Mouse (Mus musculus) lung, adult 2 months (tissue): ENCODE results near the gene Trim34a. TPM values are rescaled to one million over a fixed set of nuclear protein-coding genes. Genes with fewer than 3 reads are reported as not detected.

Experiments
- DNase-seq: peaks from one replicate; pipeline ENCODE4 v3.0.0; 2022
- H3K4me1 ChIP-seq: fragments of 200-500 bp; 2 replicates; pipeline ENCODE4 v1.6.1; 2011; ENCODE audit warnings: low read length; ENCODE audit not compliant: control insufficient read depth, insufficient read depth
- H3K4me3 ChIP-seq: fragments of 200-500 bp; replicated peaks from 2 replicates; pipeline ENCODE3; 2011; ENCODE audit warnings: low read depth, mild to moderate bottlenecking, control low read depth, low read length; ENCODE audit errors: extremely low read depth
- CTCF ChIP-seq: fragments of 200-500 bp; IDR thresholded peaks from 2 replicates; pipeline ENCODE4 v1.5.1; 2011; ENCODE audit warnings: mild to moderate bottlenecking, low read length, control low read depth; ENCODE audit not compliant: insufficient read depth
- POLR2A ChIP-seq: fragments of 200-500 bp; IDR thresholded peaks from 2 replicates; pipeline ENCODE4 v1.6.1; 2011; ENCODE audit warnings: low read depth, mild to moderate bottlenecking, control low read depth, low read length, borderline replicate concordance; ENCODE audit errors: extremely low read depth
- WGBS: fragments of 180-500 bp; shearing (Covaris S2); methylation state at CpG from one replicate; pipeline ENCODE4 v1.1.7; 2018; 5-methylcytosine and 5-hydroxymethylcytosine counted together
- polyA plus RNA-seq: library from polyadenylated mRNA; depleted of rRNA; stranded (reverse); fragments of >200 nt; gene quantifications from 2 replicates; pipeline ENCODE4 v1.2.3, GENCODE M21; 2012; rRNA removed

Gene Trim34a
- polyA plus RNA-seq: 5.7 and 15.2 TPM in 2 replicates

GRCm38 (mm10) chr7:104244287-104245181, at the start of gene Trim34a:
Gene Trim34a (plus strand): TSS chr7:104244457.
- peak; percentile 65 for DNase-seq
- H3K4me1 ChIP-seq: no peaks in the 10 kb centered on the region; the same call in 1 of the 2 replicates
- peak within 1 kb of the TSS; percentile 99 for H3K4me3 ChIP-seq
- 1% methylated on average over 13 of the region's 13 CpGs for WGBS
- TF ChIP-seq POLR2A (peak; percentile 55; the same call in 1 of the 2 replicates), CTCF (no peak; the same call in 1 of the 2 replicates)

GRCm38 (mm10) chr7:104195885-104196284, 48.4 kb upstream of the Trim34a start, which contains the start of gene Olfr649:
Gene Olfr649 (minus strand): TSS chr7:104195985.
- WGBS: 78% methylated on average over 6 of the region's 6 CpGs
- TF ChIP-seq CTCF: no peak
- TF ChIP-seq POLR2A: no peak
- no peak within 1 kb of the TSS for H3K4me3 ChIP-seq
- no peaks in the 10 kb centered on the region for H3K4me1 ChIP-seq
- DNase-seq: no peak

GRCm38 (mm10) chr7:104199822-104200221, 44.4 kb upstream of the Trim34a start:
- WGBS: 1% methylated on average over 5 of the region's 5 CpGs
- TF ChIP-seq CTCF (peak; percentile 99), POLR2A (no peak)
- Histone ChIP-seq H3K4me3 (no peak overlapping the region), H3K4me1 (no peaks in the 10 kb centered on the region)
- peak; percentile 67 for DNase-seq

- no peak for DNase-seq
- 83% methylated on average over 7 of the region's 7 CpGs for WGBS
- no peaks in the 10 kb centered on the region for H3K4me1 ChIP-seq
- TF ChIP-seq CTCF (no peak), POLR2A (no peak)
- no peak overlapping the region for H3K4me3 ChIP-seq
These were observed 38.1 kb upstream of the Trim34a start for GRCm38 (mm10) chr7:104206197-104206596.

GRCm38 (mm10) chr7:104216011-104216535, 28.2 kb upstream of the Trim34a start:
- TF ChIP-seq POLR2A (no peak), CTCF (no peak)
- Histone ChIP-seq H3K4me3 (no peak overlapping the region), H3K4me1 (no peaks in the 10 kb centered on the region)
- DNase-seq: no peak
- WGBS: 21% methylated on average over 1 of the region's 1 CpGs

GRCm38 (mm10) chr7:104217881-104218280, 26.4 kb upstream of the Trim34a start:
- no peak for TF ChIP-seq POLR2A
- TF ChIP-seq CTCF: no peak
- Histone ChIP-seq H3K4me3 (no peak overlapping the region), H3K4me1 (no peaks in the 10 kb centered on the region)
- 57% methylated on average over 2 of the region's 2 CpGs for WGBS
- no peak for DNase-seq

- H3K4me1 ChIP-seq: no peaks in the 10 kb centered on the region
- WGBS: 2% methylated on average over 37 of the region's 37 CpGs
- TF ChIP-seq POLR2A: no peak; the same call in 1 of the 2 replicates
- no peak for TF ChIP-seq CTCF
- peak within 1 kb of the TSS; percentile 58 for H3K4me3 ChIP-seq
- peak; percentile 81 for DNase-seq
These were observed 25.3 kb upstream of the Trim34a start, which contains the start of gene Trim6 for GRCm38 (mm10) chr7:104218701-104219569. Gene Trim6 (plus strand): TSS chr7:104218793.

- TF ChIP-seq CTCF: peak; percentile 83
- no peak for TF ChIP-seq POLR2A
- WGBS: 33% methylated on average over 2 of the region's 2 CpGs
- Histone ChIP-seq H3K4me3 (no peak overlapping the region), H3K4me1 (no peaks in the 10 kb centered on the region)
- peak; percentile 51 for DNase-seq
These were observed 13.1 kb upstream of the Trim34a start for GRCm38 (mm10) chr7:104231203-104231602.

- Histone ChIP-seq H3K4me3 (no peak overlapping the region), H3K4me1 (no peaks in the 10 kb centered on the region; the same call in 1 of the 2 replicates)
- TF ChIP-seq CTCF (no peak), POLR2A (no peak)
- DNase-seq: no peak
These were observed 3.4 kb upstream of the Trim34a start for GRCm38 (mm10) chr7:104240857-104241256.
